Mouse (Mus musculus): ENCODE measurements around the gene Opn4. TPM values are rescaled to one million over a fixed set of nuclear protein-coding genes. Genes with fewer than 3 reads are reported as not detected.

Opn4 gene
- total RNA-seq, 2 experiments from 2014 or later: not detected

DNA sequence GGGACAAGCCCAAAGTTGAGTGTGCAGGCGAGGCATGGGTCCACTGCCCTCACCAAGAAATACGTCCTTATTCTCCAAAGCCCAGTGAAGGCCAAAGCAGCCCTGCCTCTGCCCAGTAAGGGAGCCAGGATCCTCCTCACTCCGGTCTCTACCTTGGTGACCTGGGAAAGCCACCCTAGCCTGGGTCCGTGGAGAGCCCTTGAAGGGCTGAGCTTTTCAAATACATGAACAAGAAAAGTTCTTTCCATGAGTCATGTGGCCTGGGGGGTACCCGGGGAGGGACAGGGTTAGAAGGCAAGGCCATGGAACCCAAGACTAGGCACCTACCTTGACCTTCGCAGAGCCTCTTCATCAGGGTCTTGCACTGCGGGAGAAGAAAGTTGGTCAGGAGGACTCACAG, 33.4 kb downstream of the Opn4 start:
- ATAC-seq (ENCODE audit: poor library complexity, severe bottlenecking): no peak

DNA sequence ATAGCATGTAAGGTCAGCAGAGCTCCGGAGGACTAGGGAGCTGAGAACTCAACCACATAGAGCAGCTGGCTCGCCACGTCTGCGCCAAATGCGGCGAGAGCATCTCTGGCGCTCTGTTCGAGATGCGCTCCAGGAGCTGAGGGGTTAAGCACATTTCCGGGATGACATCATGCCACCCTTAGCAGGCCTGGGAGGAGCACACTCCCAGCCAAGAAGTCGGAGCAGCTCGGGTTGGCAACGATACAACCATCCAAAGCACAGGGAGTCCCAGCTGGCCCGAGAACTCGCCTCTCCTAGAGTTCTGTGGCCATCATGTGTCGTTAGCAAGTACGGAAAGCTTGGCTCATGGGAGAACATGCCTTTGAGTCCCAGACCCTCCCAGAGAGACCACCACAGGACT, 34.2 kb downstream of the Opn4 start:
- ATAC-seq (ENCODE audit: poor library complexity, severe bottlenecking): no peak

DNA sequence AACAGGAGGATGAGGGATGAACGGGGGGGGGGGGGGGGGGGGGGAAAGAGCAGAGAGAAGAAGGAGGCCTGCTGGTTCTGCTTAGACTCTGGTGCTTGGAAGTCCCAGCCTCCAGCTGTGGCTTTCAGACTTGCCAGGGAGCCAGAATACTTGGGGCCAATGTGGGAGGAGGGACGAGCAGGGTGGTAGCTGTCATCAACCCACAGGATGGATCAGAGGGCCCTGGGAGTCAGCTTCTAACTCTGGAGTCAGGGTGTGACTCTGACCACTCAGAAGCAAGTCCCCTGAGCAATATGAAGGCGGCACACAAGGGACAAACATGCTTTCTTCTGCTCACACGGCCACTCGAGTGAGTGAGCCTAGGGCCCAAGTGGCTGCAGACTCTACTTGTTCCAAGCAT, 35.3 kb downstream of the Opn4 start:
- no peak for ATAC-seq (ENCODE audit: poor library complexity, severe bottlenecking)

DNA sequence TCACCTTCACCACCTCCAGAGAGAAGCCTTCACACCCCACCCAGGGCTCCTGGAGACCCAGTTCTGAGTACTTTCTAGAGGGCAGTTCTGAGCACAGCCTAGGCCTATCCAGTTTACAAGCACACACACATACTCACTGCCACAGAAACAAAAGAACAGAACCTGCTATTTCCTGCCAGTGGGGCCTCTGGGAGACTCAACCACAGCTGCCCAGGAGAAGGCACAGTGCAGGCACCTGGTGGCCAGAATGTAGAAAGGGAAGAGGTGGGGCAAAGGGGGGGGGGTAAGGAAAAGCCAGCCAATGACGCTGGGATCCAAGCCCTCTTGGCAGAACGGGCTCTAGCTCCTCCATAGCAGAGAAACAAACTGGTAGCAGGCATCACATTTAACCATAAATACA, 37.5 kb downstream of the Opn4 start:
- ATAC-seq (ENCODE audit: poor library complexity, severe bottlenecking): no peak

DNA sequence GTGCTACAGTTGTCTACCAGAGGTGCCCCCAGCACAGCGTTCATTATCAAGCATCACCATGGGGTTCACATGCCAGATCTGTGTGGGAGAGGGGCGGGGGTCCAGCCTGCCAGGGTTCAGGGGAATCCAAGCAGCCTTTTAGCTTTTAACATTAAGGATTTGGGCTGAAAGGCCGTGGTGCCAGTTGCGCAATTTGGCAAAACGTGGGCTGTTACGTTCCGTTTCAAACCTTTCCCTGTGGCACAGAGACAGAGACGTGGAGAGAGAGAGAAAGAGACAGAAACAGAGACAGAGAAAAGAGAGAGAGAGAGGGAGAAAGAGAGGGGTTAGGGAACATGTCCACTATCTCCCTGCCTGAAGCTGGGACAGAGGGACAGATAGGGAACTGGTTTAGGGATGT, 38.3 kb downstream of the Opn4 start:
- no peak for ATAC-seq (ENCODE audit: poor library complexity, severe bottlenecking)

DNA sequence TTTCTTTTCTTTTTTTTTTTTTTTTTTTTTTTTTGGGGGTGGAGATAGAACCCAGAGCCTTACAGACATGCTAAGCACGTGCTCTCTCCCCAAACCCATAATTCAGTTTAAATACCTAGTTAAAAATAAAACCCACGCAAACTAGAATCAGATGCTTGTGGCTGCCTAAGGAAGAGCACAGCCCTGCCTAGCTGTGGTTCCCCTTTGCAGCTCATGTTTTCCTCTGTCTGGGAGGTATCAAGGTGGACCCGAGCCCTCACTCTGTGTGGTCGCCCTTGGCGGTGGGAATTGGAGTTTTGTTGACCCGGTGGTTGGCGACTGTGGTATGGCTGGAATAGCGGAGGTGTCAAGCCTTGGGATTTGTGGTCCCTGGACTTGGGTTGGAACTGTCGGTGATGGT, 41.0 kb downstream of the Opn4 start:
- ATAC-seq (ENCODE audit: poor library complexity, severe bottlenecking): no peak

DNA sequence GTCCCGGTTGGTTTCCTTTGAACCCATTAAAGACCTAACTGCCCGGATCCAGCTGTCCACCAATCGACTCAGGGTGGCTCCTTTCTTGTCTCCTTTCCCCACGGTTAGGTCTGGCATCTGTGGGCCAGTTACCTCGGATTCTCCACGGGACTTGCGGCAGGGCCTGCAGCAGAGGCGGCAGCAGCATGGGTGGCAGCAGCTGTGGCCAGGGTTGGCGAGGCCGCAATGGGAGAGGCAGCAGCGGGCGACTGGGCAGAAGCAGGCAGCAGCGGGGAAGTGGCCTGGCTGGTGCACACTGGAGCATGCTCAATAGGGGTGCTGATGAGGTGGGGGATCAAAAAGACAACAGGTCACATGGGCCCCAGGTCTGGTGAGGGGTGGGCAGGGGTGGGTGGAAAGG, 44.7 kb downstream of the Opn4 start:
- ATAC-seq (ENCODE audit: poor library complexity, severe bottlenecking): no peak

DNA sequence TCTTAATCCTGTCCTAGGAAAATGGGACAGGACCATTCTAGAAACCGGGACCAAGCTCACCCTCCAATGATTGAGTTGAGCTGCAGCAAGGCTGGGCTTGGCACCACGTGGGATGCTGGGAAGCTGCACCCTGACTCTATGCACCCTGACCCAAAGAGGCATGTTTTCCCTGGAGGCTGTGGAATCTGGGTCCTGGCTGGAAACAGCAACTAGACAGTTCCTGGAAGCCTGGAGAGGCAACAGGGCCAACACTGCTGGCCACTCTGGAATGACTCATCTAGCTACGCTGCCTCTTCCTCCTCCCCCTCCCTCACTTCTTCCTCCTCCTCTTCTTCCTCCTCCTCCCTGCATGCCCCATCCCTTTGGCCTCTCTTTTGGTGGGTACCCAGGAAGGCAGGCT, 45.9 kb downstream of the Opn4 start:
- no peak for ATAC-seq (ENCODE audit: poor library complexity, severe bottlenecking)

DNA sequence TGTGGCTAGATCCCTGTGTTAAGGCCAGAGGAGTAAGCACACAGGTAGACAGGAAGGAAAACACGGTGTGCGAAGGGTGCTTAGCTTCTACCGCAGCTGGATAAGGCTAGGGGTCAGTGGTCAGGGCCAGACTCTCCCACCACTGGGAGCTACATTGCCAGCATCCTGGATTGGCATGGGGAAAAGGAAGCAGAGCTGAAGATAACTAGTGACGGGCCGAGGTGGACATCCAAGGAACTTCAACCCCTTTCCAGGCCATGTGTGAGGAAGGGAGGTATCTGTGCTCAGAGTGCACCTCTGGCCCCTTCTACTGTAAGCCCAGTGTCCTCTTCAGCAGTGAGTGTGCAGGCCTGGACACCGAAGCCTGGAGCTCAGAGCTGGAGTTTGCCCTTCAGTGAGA, 46.5 kb downstream of the Opn4 start:
- no peak for ATAC-seq (ENCODE audit: poor library complexity, severe bottlenecking)

DNA sequence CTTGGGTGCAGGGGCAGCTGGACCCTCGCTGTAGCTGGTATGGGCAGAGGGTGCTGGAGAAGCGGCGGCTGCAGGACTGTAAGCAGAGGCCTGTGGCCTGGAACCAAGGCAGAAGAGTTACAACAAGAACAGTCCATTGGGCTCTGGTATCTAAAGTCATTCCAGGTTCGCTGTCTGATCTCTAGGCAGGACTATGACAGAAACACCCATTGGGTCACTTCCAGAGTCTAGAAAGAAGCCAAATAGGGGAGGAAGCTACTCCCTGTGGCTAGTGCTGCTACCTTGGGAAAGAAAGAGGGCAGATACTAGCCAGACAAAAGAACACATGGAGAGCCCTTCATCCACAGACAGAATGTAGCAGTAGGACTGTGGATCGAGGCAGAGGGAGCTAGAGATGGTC, 47.7 kb downstream of the Opn4 start:
- no peak for ATAC-seq (ENCODE audit: poor library complexity, severe bottlenecking)

DNA sequence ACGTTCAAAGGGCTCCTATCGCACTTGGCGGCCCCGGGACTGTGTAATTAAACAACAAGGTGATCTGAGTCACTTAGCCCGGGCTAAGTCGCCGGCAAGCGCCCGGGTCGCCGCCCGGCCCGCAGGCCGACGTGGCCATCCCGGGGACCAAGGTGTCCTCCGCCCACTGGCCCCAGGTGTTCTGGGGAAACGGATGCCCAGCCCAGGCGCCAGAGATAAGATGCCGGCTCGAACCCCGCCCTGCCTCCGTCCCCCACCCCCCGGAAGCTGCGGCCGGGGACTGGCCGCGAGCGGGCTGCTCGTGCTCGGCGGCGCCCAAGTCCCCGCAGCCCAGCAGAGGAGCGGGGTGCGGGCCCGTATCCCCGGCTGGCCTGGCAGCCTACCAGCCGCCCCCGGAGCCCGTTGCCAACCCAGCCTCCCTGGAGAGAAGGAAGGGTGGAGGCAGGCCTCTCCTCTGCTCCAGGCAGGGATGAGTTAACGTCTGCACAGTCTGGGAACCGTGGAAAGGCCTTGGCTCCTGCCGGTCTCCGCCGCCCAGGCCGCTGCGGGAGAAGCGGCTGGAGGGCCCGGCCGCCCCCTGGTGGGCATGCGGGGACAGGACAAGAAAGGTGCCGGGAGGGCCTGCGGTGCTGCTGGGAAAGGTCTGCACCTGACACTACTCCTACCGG, 50.8 kb downstream of the Opn4 start:
- peak; percentile 97 for ATAC-seq (ENCODE audit: poor library complexity, severe bottlenecking)

DNA sequence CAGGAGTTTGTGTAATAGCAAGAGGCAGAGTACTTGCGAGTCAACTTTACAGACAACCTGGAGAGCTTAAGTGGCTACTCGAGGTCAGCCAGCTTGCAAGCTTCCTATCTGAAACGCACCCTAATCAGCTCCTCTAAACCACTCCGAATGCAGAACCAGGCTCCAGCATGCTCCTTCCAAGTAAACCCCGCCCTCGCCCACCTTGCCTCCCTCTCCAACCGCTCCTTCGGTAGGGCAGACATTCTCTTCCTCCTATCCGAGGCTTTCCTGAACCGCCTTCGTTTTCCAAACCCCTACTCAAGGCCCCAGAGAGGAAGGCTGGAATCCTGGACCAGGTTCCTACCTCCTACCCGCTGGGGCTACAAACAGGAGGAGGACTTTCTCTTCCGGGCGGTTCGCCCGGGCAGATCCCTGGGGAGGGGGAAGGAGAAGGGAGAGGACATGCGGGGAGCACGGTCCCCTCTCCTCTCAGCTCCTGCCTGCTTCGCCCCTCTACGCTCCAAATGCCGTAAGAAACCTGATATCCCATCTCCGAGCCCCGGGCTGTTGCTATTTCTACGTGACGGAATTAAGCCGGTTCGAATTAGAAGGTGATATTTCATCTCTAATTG, 51.4 kb downstream of the Opn4 start:
- ATAC-seq (ENCODE audit: poor library complexity, severe bottlenecking): peak; percentile 11; the same call in 1 of the 2 replicates

DNA sequence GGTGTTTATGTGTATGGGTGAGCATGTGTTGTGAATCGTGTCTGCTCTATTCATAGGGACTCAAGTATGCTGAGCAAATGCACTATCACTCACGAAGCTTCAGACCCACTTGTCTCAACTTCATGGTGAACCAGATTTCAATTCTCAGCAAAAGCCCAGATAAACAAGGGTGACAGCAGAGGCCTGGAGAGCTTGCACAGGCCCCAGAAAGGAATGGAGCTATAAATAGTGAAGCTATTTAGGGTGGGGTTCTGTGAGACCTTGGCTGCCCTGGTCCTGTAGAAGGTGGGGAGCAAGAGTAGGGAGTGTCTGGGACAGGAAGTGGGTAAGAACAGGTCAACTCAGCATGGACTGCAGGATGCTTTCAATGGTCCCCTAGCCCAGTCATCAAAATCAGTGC, 55.4 kb downstream of the Opn4 start:
- no peak for ATAC-seq (ENCODE audit: poor library complexity, severe bottlenecking)

DNA sequence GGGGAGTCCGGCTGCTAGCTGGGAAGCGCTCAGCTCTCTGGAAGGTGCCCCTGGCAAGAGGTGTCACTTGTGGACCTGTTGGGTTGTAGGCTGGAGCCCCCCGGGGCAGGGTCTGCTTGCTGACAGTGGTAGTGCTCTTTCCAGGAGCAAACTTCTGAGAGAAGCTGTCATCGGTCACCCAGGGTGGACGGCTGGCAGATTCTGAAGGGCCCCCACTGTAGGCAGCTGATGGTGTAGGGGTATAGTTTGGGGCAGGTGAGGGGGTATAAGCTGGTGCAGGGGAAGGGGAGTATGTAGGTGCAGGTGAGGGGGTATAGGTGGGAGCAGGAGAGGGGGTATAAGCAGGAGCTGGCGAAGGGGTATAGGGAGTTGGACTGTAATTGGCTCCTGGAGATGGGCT, 55.9 kb downstream of the Opn4 start:
- no peak for ATAC-seq (ENCODE audit: poor library complexity, severe bottlenecking)

DNA sequence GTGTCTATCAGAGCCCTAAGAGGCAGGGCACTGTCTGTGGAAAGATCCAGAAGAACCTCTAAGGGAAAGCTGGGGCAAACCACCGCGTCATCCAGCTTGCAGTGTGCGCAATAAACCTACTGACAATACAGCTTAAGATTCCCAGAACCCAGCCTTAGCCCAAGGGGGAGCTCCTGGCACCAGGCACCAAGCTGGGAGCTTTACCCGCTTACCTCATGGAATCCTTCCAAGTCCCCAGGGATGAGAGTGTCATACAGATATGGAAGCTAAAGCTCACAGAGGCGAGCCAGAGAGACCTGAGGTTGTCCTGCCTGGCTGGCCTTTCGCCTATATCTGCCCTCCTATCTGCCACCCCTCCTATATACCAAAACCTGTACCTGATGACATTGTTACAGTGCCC, 56.3 kb downstream of the Opn4 start:
- no peak for ATAC-seq (ENCODE audit: poor library complexity, severe bottlenecking)

DNA sequence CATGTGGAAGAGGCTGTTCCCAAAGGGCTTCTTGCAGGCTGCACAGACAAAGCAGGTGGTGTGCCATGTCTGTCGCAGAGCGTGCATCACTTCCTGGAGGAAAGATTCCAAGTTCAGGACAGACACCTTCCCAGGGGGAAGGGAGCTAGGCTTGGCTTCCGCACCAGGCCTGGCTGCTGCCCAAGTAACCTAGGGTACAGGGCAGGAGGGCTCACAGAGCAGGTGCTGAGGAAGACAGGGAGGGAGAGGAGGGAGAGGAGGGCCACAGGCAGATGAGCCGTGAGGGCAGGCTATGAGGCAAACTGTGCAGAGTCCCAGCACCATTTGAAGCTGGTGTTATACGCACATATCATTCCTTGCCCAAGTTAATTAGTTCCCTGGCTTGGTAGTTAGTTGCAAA, 58.0 kb downstream of the Opn4 start:
- no peak for ATAC-seq (ENCODE audit: poor library complexity, severe bottlenecking)

DNA sequence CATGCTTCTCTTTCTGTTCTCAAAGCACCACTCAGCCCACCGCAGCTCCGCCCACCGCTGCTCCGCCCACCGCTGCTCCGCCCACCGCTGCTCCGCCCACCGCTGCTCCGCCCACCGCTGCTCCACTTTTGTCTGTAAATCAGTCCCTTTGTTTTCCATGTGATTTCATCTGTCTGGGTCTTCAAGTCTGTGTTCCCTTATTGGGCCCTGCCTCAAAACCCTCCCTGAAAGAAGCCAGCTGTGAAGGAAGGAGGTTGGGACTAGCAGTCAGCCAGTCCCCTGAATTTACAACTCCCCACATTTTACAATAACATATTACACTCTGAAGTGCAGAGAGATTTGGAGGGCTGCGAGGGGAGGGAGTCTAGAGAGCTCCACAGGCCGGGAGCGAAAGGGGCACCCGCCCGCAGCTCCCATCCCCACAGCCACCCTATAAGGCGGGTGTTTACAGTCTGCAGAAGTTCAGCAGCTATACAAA, 59.2 kb downstream of the Opn4 start:
- ATAC-seq (ENCODE audit: poor library complexity, severe bottlenecking): no peak

Other genes starting within 250 kb of the Opn4 start
- not detected in 2 replicates for gene Fam25c, start 244.7 kb downstream of the Opn4 start, total RNA-seq (2015)
- not detected in 2 replicates for gene Fam25c, start 244.7 kb downstream of the Opn4 start, total RNA-seq (2017)
- gene Sncg, start 225.4 kb downstream of the Opn4 start, total RNA-seq (2015): not detected in 2 replicates
- gene Sncg, start 225.4 kb downstream of the Opn4 start, total RNA-seq (2017): not detected in 2 replicates
- not detected in 2 replicates for gene Mmrn2, start 224.7 kb downstream of the Opn4 start, total RNA-seq (2015)
- not detected in 2 replicates for gene Mmrn2, start 224.7 kb downstream of the Opn4 start, total RNA-seq (2017)
- gene Bmpr1a, start 96.8 kb downstream of the Opn4 start, total RNA-seq (2015): 2.5 and 3.2 TPM in 2 replicates
- 2.3 and 2.6 TPM in 2 replicates for gene Bmpr1a, start 96.8 kb downstream of the Opn4 start, total RNA-seq (2017)
- not detected in 2 replicates for gene 9230112D13Rik, start 77.3 kb downstream of the Opn4 start, total RNA-seq (2015)
- gene 9230112D13Rik, start 77.3 kb downstream of the Opn4 start, total RNA-seq (2017): not detected in 2 replicates
- gene Ldb3, start 11.5 kb downstream of the Opn4 start, total RNA-seq (2015): not detected in 2 replicates
- gene Ldb3, start 11.5 kb downstream of the Opn4 start, total RNA-seq (2017): not detected in 2 replicates
- 71.0 and 71.7 TPM in 2 replicates for gene Wapl, start 73.8 kb upstream of the Opn4 start, total RNA-seq (2015)
- gene Wapl, start 73.8 kb upstream of the Opn4 start, total RNA-seq (2017): 94.2 and 101 TPM in 2 replicates
- not detected in 2 replicates for gene Grid1, start 220.0 kb upstream of the Opn4 start, total RNA-seq (2015)
- not detected in 2 replicates for gene Grid1, start 220.0 kb upstream of the Opn4 start, total RNA-seq (2017)